Mouse (Mus musculus) E14TG2a.4 (cell line): ENCODE measurements around the gene Ccdc78.

Experiments
- H3K27me3 ChIP-seq: 2 replicates; pipeline ENCODE4 v1.6.1; 2014; ENCODE audit warnings: low read length, control low read depth; ENCODE audit not compliant: insufficient read depth
- H3K36me3 ChIP-seq: 2 replicates; pipeline ENCODE4 v1.6.1; 2014; ENCODE audit warnings: low read length, control low read depth; ENCODE audit not compliant: insufficient read depth
- H3K4me1 ChIP-seq: replicated peaks from 2 replicates; pipeline ENCODE4 v1.6.1; 2014; ENCODE audit warnings: low read depth, low read length, control low read depth
- H3K4me3 ChIP-seq: replicated peaks from 2 replicates; pipeline ENCODE4 v1.5.1; 2014; ENCODE audit warnings: mild to moderate bottlenecking, low read length
- H3K9me3 ChIP-seq: 2 replicates; pipeline ENCODE4 v1.6.1; 2014; ENCODE audit warnings: low read length, control low read depth
- CTCF ChIP-seq: conservative IDR thresholded peaks from 2 replicates; pipeline ENCODE4 v1.5.1; 2014; ENCODE audit warnings: low read length
- NANOG ChIP-seq: IDR thresholded peaks from 2 replicates; pipeline ENCODE4 v1.6.1; 2014; ENCODE audit warnings: borderline replicate concordance, low read length, mixed read lengths
- POU5F1 ChIP-seq: IDR thresholded peaks from 2 replicates; pipeline ENCODE4 v1.6.1; 2014; ENCODE audit warnings: low read length, borderline replicate concordance

The Ccdc78 gene

GRCm38 (mm10) chr17:25786781-25787504, 563 bp downstream of the Ccdc78 start:
- no peaks in the 10 kb centered on the region for H3K27me3 ChIP-seq
- no peak for TF ChIP-seq POU5F1
- no peak for TF ChIP-seq CTCF
- TF ChIP-seq NANOG, result no peak

GRCm38 (mm10) chr17:25791320-25791842, 5.0 kb downstream of the Ccdc78 start:
- Histone ChIP-seq H3K27me3 (peaks cover 13% of the 10 kb centered on the region), H3K4me1 (peaks cover 58% of the 10 kb centered on the region), H3K36me3 (peaks cover 43% of the 10 kb centered on the region), H3K4me3 (peak overlapping the region; percentile 91), H3K9me3 (no peaks in the 10 kb centered on the region)
- TF ChIP-seq POU5F1 (no peak), CTCF (no peak), NANOG (no peak)

More at GRCm38 (mm10) chr17:25786781-25787504, 563 bp downstream of the Ccdc78 start:
- Histone ChIP-seq H3K4me3 (no peak overlapping the region), H3K4me1 (peaks cover 37% of the 10 kb centered on the region), H3K9me3 (no peaks in the 10 kb centered on the region), H3K36me3 (peaks cover 58% of the 10 kb centered on the region)

- H3K4me1 ChIP-seq, result peaks cover 58% of the 10 kb centered on the region
- peaks cover 43% of the 10 kb centered on the region for H3K36me3 ChIP-seq
- TF ChIP-seq NANOG, result no peak
- TF ChIP-seq POU5F1, result no peak
- no peak for TF ChIP-seq CTCF
- H3K9me3 ChIP-seq, result no peaks in the 10 kb centered on the region
- peak overlapping the region; percentile 91 for H3K4me3 ChIP-seq
- peaks cover 14% of the 10 kb centered on the region for H3K27me3 ChIP-seq
Observed at GRCm38 (mm10) chr17:25791843-25792527, 5.6 kb downstream of the Ccdc78 start.

GRCm38 (mm10) chr17:25792615-25793014, 6.2 kb downstream of the Ccdc78 start, which contains the start of gene Fam173a:
Fam173a (minus strand) TSS chr17:25792901.
- peaks cover 39% of the 10 kb centered on the region for H3K36me3 ChIP-seq
- no peaks in the 10 kb centered on the region for H3K9me3 ChIP-seq
- peak within 1 kb of the TSS; percentile 91 for H3K4me3 ChIP-seq
- peaks cover 64% of the 10 kb centered on the region for H3K4me1 ChIP-seq
- H3K27me3 ChIP-seq, result peaks cover 14% of the 10 kb centered on the region
- TF ChIP-seq POU5F1, result no peak

- TF ChIP-seq POU5F1 (no peak), CTCF (no peak), NANOG (no peak)
- Histone ChIP-seq H3K4me3 (peak overlapping the region; percentile 41), H3K9me3 (no peaks in the 10 kb centered on the region), H3K4me1 (peaks cover 64% of the 10 kb centered on the region), H3K27me3 (peaks cover 14% of the 10 kb centered on the region), H3K36me3 (peaks cover 26% of the 10 kb centered on the region)
Observed at GRCm38 (mm10) chr17:25794197-25794596, 7.8 kb downstream of the Ccdc78 start.

- TF ChIP-seq NANOG (no peak), POU5F1 (no peak), CTCF (no peak)
- peaks cover 14% of the 10 kb centered on the region for H3K27me3 ChIP-seq
Observed at GRCm38 (mm10) chr17:25794998-25795397, 8.6 kb downstream of the Ccdc78 start.

GRCm38 (mm10) chr17:25795609-25796092, 9.3 kb downstream of the Ccdc78 start, which contains the start of gene AC134908.4:
AC134908.4 (minus strand) TSS chr17:25795659.
- peak within 1 kb of the TSS; percentile 88 for H3K4me3 ChIP-seq
- H3K36me3 ChIP-seq, result peaks cover 14% of the 10 kb centered on the region
- peaks cover 61% of the 10 kb centered on the region for H3K4me1 ChIP-seq
- H3K27me3 ChIP-seq, result peaks cover 14% of the 10 kb centered on the region
- TF ChIP-seq POU5F1, result no peak
- TF ChIP-seq CTCF, result no peak
- TF ChIP-seq NANOG, result no peak
- no peaks in the 10 kb centered on the region for H3K9me3 ChIP-seq

More at GRCm38 (mm10) chr17:25794998-25795397, 8.6 kb downstream of the Ccdc78 start:
- H3K4me1 ChIP-seq, result peaks cover 64% of the 10 kb centered on the region
- H3K36me3 ChIP-seq, result peaks cover 18% of the 10 kb centered on the region
- H3K4me3 ChIP-seq, result peak overlapping the region; percentile 88; the same call in 1 of the 2 replicates
- no peaks in the 10 kb centered on the region for H3K9me3 ChIP-seq

- Histone ChIP-seq H3K4me3 (peak overlapping the region; percentile 88), H3K36me3 (peaks cover 12% of the 10 kb centered on the region), H3K27me3 (peaks cover 15% of the 10 kb centered on the region), H3K4me1 (peaks cover 55% of the 10 kb centered on the region), H3K9me3 (no peaks in the 10 kb centered on the region)
- TF ChIP-seq POU5F1 (no peak), NANOG (no peak), CTCF (no peak)
Observed at GRCm38 (mm10) chr17:25796211-25796771, 9.9 kb downstream of the Ccdc78 start.
